Mouse (Mus musculus): Measurements from ENCODE around the gene Alox12b. TPM values are rescaled to one million over a fixed set of nuclear protein-coding genes. Genes with fewer than 3 reads are reported as not detected.

Gene Alox12b
- polyA plus RNA-seq, 1 experiment from 2014 or later: not detected

Other genes with a start within 250 kb of the Alox12b start
- 0.55 TPM in 1 of 2 replicates, not detected in the other for gene Odf4, start 229.9 kb upstream of the Alox12b start, polyA plus RNA-seq (2014; fragmentation: Nextera tagmentation; extraction: Ambion mirVana)
- gene Arhgef15, start 199.5 kb upstream of the Alox12b start, polyA plus RNA-seq (2014; fragmentation: Nextera tagmentation; extraction: Ambion mirVana): 10.9 and 13.0 TPM in 2 replicates
- gene Slc25a35, start 188.9 kb upstream of the Alox12b start, polyA plus RNA-seq (2014; fragmentation: Nextera tagmentation; extraction: Ambion mirVana): 4.1 and 5.4 TPM in 2 replicates
- 58.9 and 63.6 TPM in 2 replicates for gene Rangrf, start 181.8 kb upstream of the Alox12b start, polyA plus RNA-seq (2014; fragmentation: Nextera tagmentation; extraction: Ambion mirVana)
- gene Pfas, start 148.5 kb upstream of the Alox12b start, polyA plus RNA-seq (2014; fragmentation: Nextera tagmentation; extraction: Ambion mirVana): 31.8 and 36.6 TPM in 2 replicates
- gene Ctc1, start 141.1 kb upstream of the Alox12b start, polyA plus RNA-seq (2014; fragmentation: Nextera tagmentation; extraction: Ambion mirVana): 45.0 and 47.3 TPM in 2 replicates
- 147 and 153 TPM in 2 replicates for gene Aurkb, start 111.3 kb upstream of the Alox12b start, polyA plus RNA-seq (2014; fragmentation: Nextera tagmentation; extraction: Ambion mirVana)
- gene Borcs6, start 97.3 kb upstream of the Alox12b start, polyA plus RNA-seq (2014; fragmentation: Nextera tagmentation; extraction: Ambion mirVana): 9.2 and 11.0 TPM in 2 replicates
- gene Tmem107, start 86.2 kb upstream of the Alox12b start, polyA plus RNA-seq (2014; fragmentation: Nextera tagmentation; extraction: Ambion mirVana): 59.4 and 59.8 TPM in 2 replicates
- 104 and 107 TPM in 2 replicates for gene Vamp2, start 68.5 kb upstream of the Alox12b start, polyA plus RNA-seq (2014; fragmentation: Nextera tagmentation; extraction: Ambion mirVana)
- gene Per1, start 61.8 kb upstream of the Alox12b start, polyA plus RNA-seq (2014; fragmentation: Nextera tagmentation; extraction: Ambion mirVana): 10.5 and 15.1 TPM in 2 replicates
- 0.39 and 0.54 TPM in 2 replicates for gene Hes7, start 36.6 kb upstream of the Alox12b start, polyA plus RNA-seq (2014; fragmentation: Nextera tagmentation; extraction: Ambion mirVana)
- 0.29 and 0.36 TPM in 2 replicates for gene 9130213A22Rik, start 34.4 kb upstream of the Alox12b start, polyA plus RNA-seq (2014; fragmentation: Nextera tagmentation; extraction: Ambion mirVana)
- 0.29 and 0.49 TPM in 2 replicates for gene Aloxe3, start 31.1 kb upstream of the Alox12b start, polyA plus RNA-seq (2014; fragmentation: Nextera tagmentation; extraction: Ambion mirVana)
- 0.15 TPM in 1 of 2 replicates, not detected in the other for gene Alox8, start 40.9 kb downstream of the Alox12b start, polyA plus RNA-seq (2014; fragmentation: Nextera tagmentation; extraction: Ambion mirVana)
- 0.06 TPM in 1 of 2 replicates, not detected in the other for gene Gucy2e, start 80.0 kb downstream of the Alox12b start, polyA plus RNA-seq (2014; fragmentation: Nextera tagmentation; extraction: Ambion mirVana)
- gene Cntrob, start 166.8 kb downstream of the Alox12b start, polyA plus RNA-seq (2014; fragmentation: Nextera tagmentation; extraction: Ambion mirVana): 13.9 and 16.4 TPM in 2 replicates
- gene Trappc1, start 167.0 kb downstream of the Alox12b start, polyA plus RNA-seq (2014; fragmentation: Nextera tagmentation; extraction: Ambion mirVana): 141 and 147 TPM in 2 replicates
- gene Kcnab3, start 169.3 kb downstream of the Alox12b start, polyA plus RNA-seq (2014; fragmentation: Nextera tagmentation; extraction: Ambion mirVana): 1.7 TPM in 2 replicates
- gene Rnf227, start 183.5 kb downstream of the Alox12b start, polyA plus RNA-seq (2014; fragmentation: Nextera tagmentation; extraction: Ambion mirVana): 15.3 and 16.3 TPM in 2 replicates
- 85.3 and 87.4 TPM in 2 replicates for gene Chd3, start 212.4 kb downstream of the Alox12b start, polyA plus RNA-seq (2014; fragmentation: Nextera tagmentation; extraction: Ambion mirVana)
- gene Naa38, start 238.5 kb downstream of the Alox12b start, polyA plus RNA-seq (2014; fragmentation: Nextera tagmentation; extraction: Ambion mirVana): 158 and 177 TPM in 2 replicates
- 15.0 and 23.5 TPM in 2 replicates for gene Cyb5d1, start 238.6 kb downstream of the Alox12b start, polyA plus RNA-seq (2014; fragmentation: Nextera tagmentation; extraction: Ambion mirVana)
- 30.0 and 30.3 TPM in 2 replicates for gene Tmem88, start 241.2 kb downstream of the Alox12b start, polyA plus RNA-seq (2014; fragmentation: Nextera tagmentation; extraction: Ambion mirVana)

All from stomach, embryonic 14.5 days (tissue).